Mouse (Mus musculus) cerebellum, adult 2 months (tissue): ENCODE measurements around the gene Hsdl1. TPM values are rescaled to one million over a fixed set of nuclear protein-coding genes. Genes with fewer than 3 reads are reported as not detected.

ENCODE experiments used
- DNase-seq, 2 experiments: peaks; one replicate each; pipeline ENCODE4 v3.0.0; 2021
- H3K27ac ChIP-seq: fragments of 200-500 bp; 2 replicates; pipeline ENCODE4 v1.5.1; 2012; ENCODE audit warnings: low read length, control low read depth, inconsistent platforms; ENCODE audit not compliant: insufficient read depth
- H3K27me3 ChIP-seq: fragments of 200-500 bp; 2 replicates; pipeline ENCODE4 v1.6.1; 2012; ENCODE audit warnings: inconsistent platforms, mild to moderate bottlenecking, low read length, moderate library complexity; ENCODE audit not compliant: control insufficient read depth, insufficient read depth
- H3K4me1 ChIP-seq: fragments of 200-500 bp; 2 replicates; pipeline ENCODE4 v1.6.1; 2011; ENCODE audit warnings: low read length; ENCODE audit not compliant: control insufficient read depth, insufficient read depth
- H3K4me3 ChIP-seq: fragments of 200-500 bp; replicated peaks from 2 replicates; pipeline ENCODE3; 2011; ENCODE audit warnings: mild to moderate bottlenecking, low read depth, low read length, control low read depth; ENCODE audit not compliant: insufficient read depth
- CTCF ChIP-seq: fragments of 200-500 bp; IDR thresholded peaks from 2 replicates; pipeline ENCODE4 v1.5.1; 2011; ENCODE audit warnings: low read depth, mild to moderate bottlenecking, control low read depth, low read length, moderate library complexity, borderline replicate concordance; ENCODE audit not compliant: insufficient read depth
- POLR2A ChIP-seq: fragments of 200-500 bp; IDR thresholded peaks from 2 replicates; pipeline ENCODE4 v1.6.1; 2011; ENCODE audit warnings: low read length, control low read depth, borderline replicate concordance; ENCODE audit not compliant: insufficient read depth
- WGBS: fragments of 180-500 bp; shearing (Covaris S2); methylation state at CpG from one replicate; pipeline ENCODE4 v1.1.7; 2018; 5-methylcytosine and 5-hydroxymethylcytosine counted together
- polyA plus RNA-seq: library from polyadenylated mRNA; depleted of rRNA; stranded (reverse); fragments of >200 nt; gene quantifications from 2 replicates; pipeline ENCODE4 v1.2.3, GENCODE M21; 2012

Gene Hsdl1
- polyA plus RNA-seq, 1 experiment: 45.0 TPM

DNA sequence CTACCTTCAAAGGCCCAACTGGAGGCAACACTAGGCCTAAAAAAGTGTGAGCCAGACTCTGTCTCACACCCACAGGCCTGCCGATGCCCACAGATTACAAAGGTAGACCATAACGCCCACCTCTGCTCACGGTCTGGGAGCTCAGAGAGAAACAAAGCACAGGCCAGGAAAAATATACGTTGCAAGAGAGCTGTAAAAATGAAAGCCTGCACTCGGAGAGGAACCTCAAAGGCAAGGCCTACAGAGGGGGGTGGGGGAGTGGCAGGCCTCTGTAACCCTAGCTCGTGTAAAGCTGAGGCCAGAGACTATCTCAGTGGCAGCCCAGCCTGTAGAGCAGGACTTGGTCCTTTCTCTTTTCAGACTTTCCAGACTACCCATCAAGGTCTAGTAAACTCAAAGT, 29.8 kb downstream of the Hsdl1 start:
- Histone ChIP-seq H3K27ac (no peak overlapping the region), H3K27me3 (no peaks in the 10 kb centered on the region), H3K4me1 (peaks cover 2% of the 10 kb centered on the region; the same call in 1 of the 2 replicates), H3K4me3 (no peak overlapping the region)
- no peak for TF ChIP-seq CTCF
- TF ChIP-seq POLR2A: no peak
- no peak for DNase-seq
- WGBS: 75% methylated on average over 6 of the region's 6 CpGs

DNA sequence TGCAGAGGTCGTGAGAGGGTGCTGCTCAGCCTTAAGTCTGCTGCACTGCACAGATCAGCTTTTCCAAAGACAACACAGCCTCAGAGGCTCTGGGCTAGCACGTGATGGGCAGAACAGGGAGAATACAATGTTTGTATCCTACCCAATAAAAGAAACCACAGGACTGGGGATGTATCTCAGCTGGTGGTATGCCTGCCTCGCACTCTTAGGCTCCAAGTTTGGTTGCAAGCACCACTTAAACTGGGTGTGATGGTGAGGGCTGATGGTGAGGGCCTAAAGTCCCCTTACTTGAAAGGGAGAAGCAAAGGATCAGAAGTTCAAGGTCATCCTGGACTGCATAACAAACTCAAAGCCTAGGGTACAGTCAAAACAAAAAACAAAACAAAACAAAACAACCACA, 30.4 kb downstream of the Hsdl1 start:
- TF ChIP-seq POLR2A (no peak), CTCF (no peak)
- H3K4me3 ChIP-seq: no peak overlapping the region
- WGBS: 74% methylated on average over 3 of the region's 3 CpGs

DNA sequence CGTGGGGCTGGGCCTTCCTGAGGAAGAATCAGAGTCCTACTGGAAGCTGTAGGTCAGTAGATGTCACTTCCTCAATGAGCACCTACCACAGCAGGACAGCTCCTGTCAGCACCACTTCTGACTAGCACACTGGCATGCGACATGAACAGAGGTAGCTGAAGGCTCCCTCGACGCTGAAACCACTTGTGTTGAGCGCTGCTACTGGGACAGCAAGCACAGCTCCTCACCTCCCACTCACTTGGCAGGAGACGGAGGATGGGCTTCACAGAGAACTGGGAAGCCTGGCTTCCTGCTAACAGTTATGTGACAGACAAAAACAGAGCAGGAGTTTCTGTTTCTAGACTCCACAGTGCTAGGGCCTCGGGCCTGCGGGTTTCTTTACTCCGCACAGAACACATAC, 43.0 kb downstream of the Hsdl1 start:
- 87% methylated on average over 9 of the region's 9 CpGs for WGBS
- TF ChIP-seq POLR2A (no peak), CTCF (no peak)
- H3K27ac ChIP-seq: no peak overlapping the region
- no peaks in the 10 kb centered on the region for H3K27me3 ChIP-seq
- H3K4me3 ChIP-seq: no peak overlapping the region
- no peak for DNase-seq
- no peaks in the 10 kb centered on the region for H3K4me1 ChIP-seq

More for the DNA sequence above, 30.4 kb downstream of the Hsdl1 start:
- H3K27me3 ChIP-seq: no peaks in the 10 kb centered on the region
- DNase-seq: no peak
- H3K4me1 ChIP-seq: no peaks in the 10 kb centered on the region; the same call in 1 of the 2 replicates
- H3K27ac ChIP-seq: no peak overlapping the region

DNA sequence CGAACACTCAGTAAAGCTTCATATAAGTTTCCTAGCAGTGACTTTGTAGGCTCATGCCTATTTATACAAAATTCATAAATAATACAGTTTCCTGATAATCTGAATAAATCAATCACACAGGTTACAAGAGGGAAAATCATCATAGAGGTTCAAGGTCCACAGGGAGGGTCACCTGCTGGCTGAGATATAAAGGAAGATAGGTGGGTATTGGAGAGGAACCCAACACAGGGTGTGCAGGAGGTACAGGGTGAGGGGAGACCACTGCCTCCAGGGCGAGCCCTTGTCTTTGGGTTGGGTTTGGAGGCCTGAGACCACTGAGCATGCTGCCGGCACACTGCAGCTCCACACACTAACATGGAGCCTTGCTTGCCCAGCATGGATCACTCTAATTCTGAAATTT, 43.6 kb downstream of the Hsdl1 start:
- TF ChIP-seq CTCF (no peak), POLR2A (no peak)
- Histone ChIP-seq H3K27me3 (no peaks in the 10 kb centered on the region), H3K27ac (no peak overlapping the region), H3K4me3 (no peak overlapping the region), H3K4me1 (no peaks in the 10 kb centered on the region)
- WGBS: 93% methylated on average over 3 of the region's 3 CpGs
- DNase-seq: no peak

DNA sequence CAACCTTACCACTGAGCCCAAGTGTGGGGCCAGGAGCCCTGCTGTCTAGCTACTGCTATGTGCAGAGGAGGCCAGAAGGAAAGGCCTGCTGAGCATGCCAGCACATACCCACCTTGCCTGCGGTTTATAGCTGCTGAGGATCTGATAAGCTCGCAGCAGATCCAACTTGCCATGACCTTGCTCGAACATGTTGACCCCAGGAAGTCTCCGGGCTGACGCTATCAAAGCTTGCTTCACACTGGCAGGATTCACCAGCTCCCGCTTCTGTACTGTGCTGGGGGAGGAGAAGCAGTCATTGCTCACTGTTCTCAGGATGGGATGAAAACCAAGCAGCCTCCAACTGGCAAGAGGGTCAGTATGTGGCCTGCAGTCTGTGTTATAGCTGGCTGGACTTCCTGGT, 44.0 kb downstream of the Hsdl1 start:
- WGBS: 87% methylated on average over 6 of the region's 6 CpGs
- no peaks in the 10 kb centered on the region for H3K4me1 ChIP-seq
- no peak overlapping the region for H3K27ac ChIP-seq
- DNase-seq: no peak
- no peak for TF ChIP-seq POLR2A
- TF ChIP-seq CTCF: no peak
- no peak overlapping the region for H3K4me3 ChIP-seq
- no peaks in the 10 kb centered on the region for H3K27me3 ChIP-seq

DNA sequence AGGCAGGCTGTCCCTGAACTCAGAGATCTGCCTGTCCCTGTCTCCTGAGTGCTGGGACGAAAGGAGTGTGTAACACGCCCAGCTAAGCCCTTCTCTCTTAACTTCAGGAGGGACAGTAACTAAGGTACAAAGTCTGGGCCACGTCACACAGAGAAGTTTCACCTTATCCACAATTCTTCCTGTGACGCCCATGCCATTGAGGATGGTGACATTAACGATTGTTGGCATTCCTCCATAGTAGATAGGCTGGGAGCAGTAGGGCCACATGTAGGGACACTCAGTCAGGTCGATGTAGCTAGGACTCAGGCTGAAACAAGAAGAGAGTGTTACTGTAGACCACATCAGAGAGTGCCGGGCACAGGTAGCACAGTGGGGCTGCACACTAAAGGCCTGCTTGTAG, 46.2 kb downstream of the Hsdl1 start:
- TF ChIP-seq CTCF: no peak
- TF ChIP-seq POLR2A: no peak
- Histone ChIP-seq H3K27me3 (no peaks in the 10 kb centered on the region), H3K4me3 (no peak overlapping the region), H3K4me1 (no peaks in the 10 kb centered on the region), H3K27ac (no peak overlapping the region)
- WGBS: 91% methylated on average over 7 of the region's 7 CpGs
- DNase-seq: no peak

DNA sequence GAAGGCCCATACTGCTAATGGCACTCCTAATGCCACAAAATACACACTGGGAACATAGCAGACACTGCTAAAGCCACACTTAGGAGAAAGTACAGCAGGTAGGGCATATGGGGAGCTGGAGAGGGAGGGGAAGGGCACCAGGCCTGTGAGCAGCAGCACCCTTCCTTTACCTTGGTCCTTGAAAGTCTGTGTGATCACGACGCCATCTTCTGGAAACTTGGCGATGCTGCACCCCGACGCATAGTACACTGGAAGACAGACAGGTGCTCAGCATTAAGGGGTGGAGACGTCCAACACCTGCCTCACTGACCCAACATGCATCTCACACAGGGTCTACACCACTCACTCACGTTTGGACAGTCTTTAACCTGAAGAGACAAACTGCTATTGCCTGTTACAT, 54.9 kb downstream of the Hsdl1 start:
- TF ChIP-seq POLR2A (no peak), CTCF (peak; percentile 54; the same call in 1 of the 2 replicates)
- H3K4me1 ChIP-seq: no peaks in the 10 kb centered on the region
- H3K4me3 ChIP-seq: no peak overlapping the region
- no peaks in the 10 kb centered on the region for H3K27me3 ChIP-seq
- no peak overlapping the region for H3K27ac ChIP-seq
- no peak for DNase-seq
- WGBS: 69% methylated on average over 7 of the region's 7 CpGs

DNA sequence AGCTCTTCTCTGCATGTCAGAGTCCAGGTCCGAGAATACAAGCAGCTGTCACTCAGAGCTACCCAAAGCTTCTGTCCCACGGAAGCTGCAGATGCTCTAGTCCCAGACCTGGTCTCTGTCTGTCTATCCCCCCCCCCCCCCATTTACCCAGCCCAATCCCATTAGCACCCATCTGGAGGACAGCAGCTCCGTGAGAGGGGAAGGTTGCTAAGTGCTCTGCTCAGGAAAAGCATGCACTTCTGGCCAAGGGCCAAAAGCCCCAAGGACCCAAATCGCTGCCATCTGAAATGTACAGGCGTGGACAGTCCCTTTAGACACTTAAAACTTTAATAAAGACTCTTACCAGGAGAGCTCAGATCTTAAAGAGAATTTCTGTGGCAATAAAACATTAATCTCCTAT, 58.3 kb downstream of the Hsdl1 start:
- TF ChIP-seq CTCF (no peak), POLR2A (no peak)
- Histone ChIP-seq H3K27ac (no peak overlapping the region), H3K4me1 (peaks cover 9% of the 10 kb centered on the region), H3K4me3 (no peak overlapping the region), H3K27me3 (no peaks in the 10 kb centered on the region)
- 25% methylated on average over 5 of the region's 5 CpGs for WGBS
- DNase-seq: no peak

DNA sequence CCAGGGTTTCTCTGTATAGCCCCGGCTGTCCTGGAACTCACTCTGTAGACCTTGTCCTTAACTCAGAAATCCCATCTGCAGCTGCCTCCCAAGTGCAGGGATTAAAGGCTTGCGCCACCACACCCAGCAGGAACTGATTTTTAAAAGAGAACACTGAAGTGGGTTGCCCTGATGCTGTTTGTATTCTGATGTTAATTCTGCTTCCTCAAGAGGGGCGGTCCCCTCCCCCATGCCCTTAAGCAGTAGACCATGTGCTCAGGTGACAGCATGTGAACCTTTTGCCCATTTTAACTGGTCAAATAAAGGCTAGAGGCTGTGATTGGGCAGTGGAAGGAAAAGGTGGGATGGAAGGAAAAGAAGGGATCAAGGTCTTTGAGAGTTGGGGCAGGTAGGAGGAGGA, 59.2 kb downstream of the Hsdl1 start:
- 74% methylated on average over 3 of the region's 3 CpGs for WGBS
- peaks cover 10% of the 10 kb centered on the region for H3K4me1 ChIP-seq
- no peaks in the 10 kb centered on the region for H3K27me3 ChIP-seq
- no peak overlapping the region for H3K4me3 ChIP-seq
- no peak for DNase-seq
- TF ChIP-seq POLR2A (no peak), CTCF (no peak)
- H3K27ac ChIP-seq: no peak overlapping the region
